Mouse (Mus musculus) testis, adult 10 weeks (tissue): ENCODE results near the gene Alyref2. TPM values are rescaled to one million over a fixed set of nuclear protein-coding genes. Genes with fewer than 3 reads are reported as not detected.

ENCODE experiments used
- polyA plus RNA-seq: library from polyadenylated mRNA; stranded (reverse); fragments of 350-450 nt; fragmentation: Illumina TruSeq; extraction: RNeasy Lipid Tissue Mini Kit (QIAGEN cat#74804); gene quantifications from one replicate; pipeline ENCODE4 v1.2.3, GENCODE M21; 2014; ENCODE audit warnings: low read depth, low replicate concordance

Gene Alyref2
- 0.49 TPM for polyA plus RNA-seq

GRCm38 (mm10) chr1:171503250-171503591, at the start of gene Alyref2:
Gene Alyref2, plus strand, starts transcription at chr1:171503478.

GRCm38 (mm10) chr1:171535194-171535593, 31.9 kb downstream of the Alyref2 start, which contains the start of gene Itln1:
Gene Itln1, minus strand, starts transcription at chr1:171535294.

Other genes with a start within 250 kb of the Alyref2 start
- gene B4galt3, start 233.2 kb upstream of the Alyref2 start, polyA plus RNA-seq: 3.2 TPM
- 0.87 TPM for gene Ppox, start 222.3 kb upstream of the Alyref2 start, polyA plus RNA-seq
- 16.5 TPM for gene Usp21, start 215.5 kb upstream of the Alyref2 start, polyA plus RNA-seq
- 38.4 TPM for gene Ufc1, start 208.5 kb upstream of the Alyref2 start, polyA plus RNA-seq
- 31.5 TPM for gene Dedd, start 174.3 kb upstream of the Alyref2 start, polyA plus RNA-seq
- gene Nit1, start 157.8 kb upstream of the Alyref2 start, polyA plus RNA-seq: 30.3 TPM
- 9.8 TPM for gene Pfdn2, start 157.8 kb upstream of the Alyref2 start, polyA plus RNA-seq
- 0.91 TPM for gene Klhdc9, start 142.7 kb upstream of the Alyref2 start, polyA plus RNA-seq
- 0.74 TPM for gene Nectin4, start 133.4 kb upstream of the Alyref2 start, polyA plus RNA-seq
- 10.2 TPM for gene Arhgap30, start 114.5 kb upstream of the Alyref2 start, polyA plus RNA-seq
- gene Usf1, start 92.2 kb upstream of the Alyref2 start, polyA plus RNA-seq: 1.4 TPM
- not detected for gene Tstd1, start 84.6 kb upstream of the Alyref2 start, polyA plus RNA-seq
- gene F11r, start 65.9 kb upstream of the Alyref2 start, polyA plus RNA-seq: 12.5 TPM
- not detected for gene Itln1, start 31.8 kb downstream of the Alyref2 start, polyA plus RNA-seq
- 0.52 TPM for gene Cd244a, start 55.7 kb downstream of the Alyref2 start, polyA plus RNA-seq
- 2.9 TPM for gene Ly9, start 103.9 kb downstream of the Alyref2 start, polyA plus RNA-seq
- 47.5 TPM for gene Slamf7, start 149.6 kb downstream of the Alyref2 start, polyA plus RNA-seq
- gene Cd48, start 178.5 kb downstream of the Alyref2 start, polyA plus RNA-seq: 3.7 TPM